Mouse (Mus musculus) brain, adult 2 months (tissue): Measurements from ENCODE around the gene Tmem109.

Source experiments
- DNase-seq: peaks from one replicate; pipeline ENCODE4 v3.0.0; 2011; ENCODE audit warnings: low read depth, low spot score

Gene Tmem109

GRCm38 (mm10) chr19:10841721-10842626 lies 39.8 kb downstream of the Tmem109 start:
- peak; percentile 67 for DNase-seq

DNA sequence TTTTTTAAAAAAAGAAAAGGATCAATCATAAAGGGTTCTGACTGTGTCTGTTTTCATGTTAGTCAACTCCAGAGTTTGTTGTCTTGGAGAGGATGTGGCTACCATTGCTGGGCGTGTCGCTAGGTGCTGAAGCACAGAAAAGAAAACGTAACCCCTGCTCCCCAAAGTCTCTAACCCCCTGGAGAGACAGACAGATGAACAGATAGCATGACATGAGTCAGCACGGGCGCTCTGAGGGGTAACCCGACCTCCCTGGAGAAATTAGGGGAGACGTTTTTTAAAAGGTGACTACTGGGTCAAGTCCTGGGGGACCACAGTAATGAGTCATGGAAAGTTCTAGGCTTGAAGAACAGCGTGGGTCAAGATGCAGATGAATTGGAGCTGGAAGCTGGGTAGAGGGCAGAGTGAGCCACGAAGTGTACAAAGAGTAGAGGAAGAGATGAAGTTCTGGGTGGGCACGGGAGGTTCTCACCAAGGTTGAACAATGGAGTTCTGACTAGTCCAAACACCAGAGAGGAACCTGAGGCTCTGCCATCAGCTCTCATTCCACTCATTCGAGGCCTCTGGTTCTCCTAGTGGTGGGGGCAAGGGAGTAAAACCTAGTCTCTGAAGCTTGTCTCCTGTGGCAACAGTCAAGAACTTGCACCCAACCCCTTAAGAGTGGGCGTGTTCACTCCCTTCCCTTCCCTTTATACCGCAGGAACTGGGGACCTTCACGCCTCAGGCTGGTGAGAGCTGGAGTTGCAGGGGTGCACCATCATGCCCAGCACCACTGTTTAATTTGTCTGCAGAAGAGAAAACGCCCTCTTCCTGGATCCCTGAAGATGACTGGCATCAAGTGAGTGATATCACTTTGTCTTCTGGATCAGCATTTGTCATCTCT lies 42.5 kb downstream of the Tmem109 start, which contains the start of gene Slc15a3:
Slc15a3 (plus strand) TSS at position 718 of the 883 bp plus-strand sequence.
- no peak for DNase-seq

GRCm38 (mm10) chr19:10835671-10836070 lies 46.1 kb downstream of the Tmem109 start:
- DNase-seq: no peak

- no peak for DNase-seq
Measured at GRCm38 (mm10) chr19:10833611-10834010, 48.2 kb downstream of the Tmem109 start.

- DNase-seq: peak; percentile 35
Measured at GRCm38 (mm10) chr19:10832030-10832429, 49.8 kb downstream of the Tmem109 start.

DNA sequence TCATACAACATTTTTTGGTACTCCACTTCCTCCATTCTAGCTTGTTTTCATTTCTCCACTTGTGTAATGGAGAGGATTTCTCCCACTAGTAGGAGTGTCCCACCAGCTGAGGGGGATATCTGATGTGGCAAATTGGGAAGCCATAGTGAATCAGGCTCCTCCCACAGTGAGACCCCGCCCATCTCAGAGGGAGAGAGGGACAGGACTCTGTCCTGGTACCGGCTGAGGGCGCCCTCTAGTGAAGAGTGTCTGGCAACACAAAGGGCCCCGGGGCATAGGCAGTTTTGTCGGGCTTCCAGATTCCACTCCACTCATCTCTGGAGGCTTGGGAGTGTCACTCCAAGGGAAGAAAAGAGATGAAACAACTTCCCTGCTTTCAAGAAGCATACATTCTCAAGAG lies 50.4 kb downstream of the Tmem109 start:
- DNase-seq: peak; percentile 62

- DNase-seq: no peak
Measured at GRCm38 (mm10) chr19:10829436-10830175, 52.2 kb downstream of the Tmem109 start, which contains the start of gene Cd6. Cd6 (minus strand) TSS chr19:10830058.

DNA sequence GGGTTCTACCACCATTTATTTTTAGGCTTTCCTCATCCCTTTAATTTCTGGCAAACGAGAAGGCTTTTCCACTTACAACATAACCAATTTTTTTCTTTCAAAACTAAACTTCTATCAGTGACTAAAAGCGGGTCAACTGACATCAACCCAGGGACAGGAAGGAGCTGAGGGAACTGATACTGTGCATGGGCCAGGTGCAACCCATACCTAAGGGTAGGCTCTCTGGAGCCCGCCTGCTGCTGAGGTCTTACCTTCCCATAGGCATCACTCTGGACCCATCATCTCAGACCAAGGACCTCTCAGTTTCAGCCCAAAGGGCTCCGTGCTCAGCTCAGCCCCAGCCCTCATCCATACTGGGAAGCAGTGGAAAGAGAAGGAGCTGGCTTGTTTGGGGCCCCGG lies 53.5 kb downstream of the Tmem109 start:
- no peak for DNase-seq

- no peak for DNase-seq
Measured at GRCm38 (mm10) chr19:10824061-10824460, 57.7 kb downstream of the Tmem109 start.

- DNase-seq: no peak
Measured at GRCm38 (mm10) chr19:10822534-10822933, 59.3 kb downstream of the Tmem109 start.

- DNase-seq: no peak
Measured at GRCm38 (mm10) chr19:10821319-10821718, 60.5 kb downstream of the Tmem109 start.
